Mouse (Mus musculus): ENCODE results near the gene Polr3h.
"Not testable (repeated sequence)": the region's sequence is repeated elsewhere in the genome, so short reads cannot be mapped to it uniquely, and the experiment has no call there.

Polr3h gene

DNA sequence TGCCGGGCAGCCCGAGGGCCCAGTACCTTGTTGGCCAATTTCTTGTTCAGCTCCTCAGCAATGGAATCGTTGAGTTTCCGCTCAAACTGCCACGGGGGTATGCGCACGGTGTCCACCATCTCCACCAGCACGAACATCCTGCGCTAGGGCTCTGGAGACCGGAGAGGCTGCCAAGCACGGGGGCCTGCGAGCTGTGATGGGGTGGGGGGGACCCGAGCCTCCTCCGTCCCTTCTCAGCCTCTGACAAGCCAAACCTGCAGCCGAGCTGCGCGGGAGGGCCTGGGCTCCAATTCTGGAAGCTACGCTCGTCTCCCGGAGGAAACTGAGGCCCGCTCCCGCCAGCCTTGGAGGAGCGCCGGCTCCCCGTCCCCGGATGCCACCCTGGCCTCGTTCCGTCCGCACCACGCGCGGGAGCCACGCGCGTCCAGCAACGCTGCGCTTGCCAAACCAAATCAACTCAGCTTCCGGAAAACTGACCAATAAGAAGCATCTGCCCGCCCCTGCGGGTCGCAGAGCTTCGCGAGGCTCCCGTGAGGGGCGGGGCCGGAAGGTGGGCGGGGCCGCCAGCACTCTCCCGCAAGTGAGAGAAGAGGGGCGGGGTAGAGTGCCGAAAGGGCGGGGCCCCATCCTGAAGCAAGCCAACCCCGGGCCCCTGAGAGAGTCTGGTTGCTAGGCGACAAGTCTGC lies at the start of gene Polr3h:
Gene Polr3h, minus strand, starts transcription at position 481 of the 686 bp plus-strand sequence.
- peak; percentile 92 to 96 for DNase-seq (ENCODE audit: low spot score in 2 of 2)

DNA sequence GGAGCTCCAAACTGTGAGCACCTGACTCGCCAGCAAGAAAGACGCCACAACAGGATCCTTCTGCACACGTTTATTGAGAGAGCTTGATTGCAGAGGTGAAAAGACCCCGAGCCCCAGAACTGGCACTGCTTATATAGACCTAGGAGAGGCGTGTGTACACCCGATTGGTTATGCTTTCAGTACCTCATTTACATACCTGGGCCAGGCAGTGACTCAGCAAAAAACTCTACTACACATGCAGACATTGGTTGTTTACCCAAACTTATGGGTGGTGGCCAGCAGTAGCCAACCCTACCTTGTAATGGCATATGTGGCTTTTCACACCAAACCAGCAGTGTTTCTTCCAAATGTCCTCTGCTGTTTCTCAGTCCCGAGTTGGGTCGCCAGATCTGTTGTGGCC lies 49.1 kb upstream of the Polr3h start:
- DNase-seq (ENCODE audit: low spot score in 2 of 2), result not testable (repeated sequence)

DNA sequence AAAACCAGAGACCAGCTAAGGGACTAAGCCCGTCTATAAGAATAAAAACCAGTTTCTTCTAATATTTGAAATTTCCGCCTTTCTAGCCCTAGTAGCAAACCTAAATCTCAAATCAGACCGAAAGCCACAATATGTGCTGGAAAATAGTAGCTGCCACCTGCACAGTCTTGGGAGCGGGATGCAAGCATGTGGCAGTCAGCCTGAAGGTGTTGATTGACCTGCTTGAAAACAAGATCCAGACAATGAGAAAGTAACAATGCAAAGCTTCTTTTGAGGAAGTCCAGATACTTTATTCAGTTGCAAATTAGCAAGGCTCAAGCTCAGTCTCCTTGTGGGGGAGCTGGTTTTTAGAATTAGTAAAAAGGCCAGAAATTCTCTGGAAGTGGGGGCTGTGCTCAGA lies 44.5 kb upstream of the Polr3h start:
- not testable (repeated sequence) for DNase-seq (ENCODE audit: low spot score in 2 of 2)

DNA sequence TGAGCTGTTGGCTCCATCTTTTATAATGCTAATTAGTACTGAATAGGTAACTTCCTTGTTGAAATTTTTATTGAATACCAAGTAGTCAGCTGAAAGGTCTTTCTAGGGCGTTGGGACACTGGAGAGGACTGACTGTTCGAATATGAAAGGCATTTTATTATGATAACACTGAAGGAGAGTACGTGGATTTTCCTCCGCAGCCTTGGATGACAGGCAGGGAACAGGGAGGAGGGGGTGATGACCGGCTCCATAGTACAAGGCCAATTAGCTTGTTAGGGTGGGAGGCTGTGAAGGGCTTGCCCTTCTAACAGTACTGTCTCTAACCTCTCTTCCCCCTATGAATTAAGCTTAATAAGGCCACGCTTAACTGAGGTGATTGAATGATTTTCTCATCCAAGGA lies 43.6 kb upstream of the Polr3h start:
- DNase-seq (ENCODE audit: low spot score in 2 of 2), result not testable (repeated sequence)

- DNase-seq (ENCODE audit: low spot score in 2 of 2), result no peak
These were observed 43.1 kb upstream of the Polr3h start for GRCm38 (mm10) chr15:81969173-81969572.

DNA sequence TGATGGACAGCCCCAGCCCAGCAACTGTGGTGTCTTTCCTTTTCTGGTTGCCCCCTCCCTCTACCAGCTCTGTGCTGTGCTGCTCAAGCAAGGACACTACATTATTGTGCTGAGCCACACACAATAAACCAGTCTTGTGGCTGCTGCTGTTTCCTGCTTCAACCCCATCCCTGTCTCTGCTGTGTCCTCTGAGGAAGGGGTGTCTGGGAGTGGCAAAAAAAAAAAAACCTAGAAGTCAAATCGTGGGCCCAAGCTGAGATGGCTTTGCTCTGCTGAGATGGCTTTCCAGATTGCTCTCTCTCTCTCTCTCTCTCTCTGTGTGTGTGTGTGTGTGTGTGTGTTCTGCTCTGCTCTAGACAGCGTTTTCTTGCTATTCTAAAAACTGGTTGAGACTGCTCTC lies 42.4 kb upstream of the Polr3h start:
- no peak for DNase-seq (ENCODE audit: low spot score in 2 of 2)

- DNase-seq (ENCODE audit: low spot score in 2 of 2), result no peak
These were observed 41.8 kb upstream of the Polr3h start for GRCm38 (mm10) chr15:81967821-81968220.

DNA sequence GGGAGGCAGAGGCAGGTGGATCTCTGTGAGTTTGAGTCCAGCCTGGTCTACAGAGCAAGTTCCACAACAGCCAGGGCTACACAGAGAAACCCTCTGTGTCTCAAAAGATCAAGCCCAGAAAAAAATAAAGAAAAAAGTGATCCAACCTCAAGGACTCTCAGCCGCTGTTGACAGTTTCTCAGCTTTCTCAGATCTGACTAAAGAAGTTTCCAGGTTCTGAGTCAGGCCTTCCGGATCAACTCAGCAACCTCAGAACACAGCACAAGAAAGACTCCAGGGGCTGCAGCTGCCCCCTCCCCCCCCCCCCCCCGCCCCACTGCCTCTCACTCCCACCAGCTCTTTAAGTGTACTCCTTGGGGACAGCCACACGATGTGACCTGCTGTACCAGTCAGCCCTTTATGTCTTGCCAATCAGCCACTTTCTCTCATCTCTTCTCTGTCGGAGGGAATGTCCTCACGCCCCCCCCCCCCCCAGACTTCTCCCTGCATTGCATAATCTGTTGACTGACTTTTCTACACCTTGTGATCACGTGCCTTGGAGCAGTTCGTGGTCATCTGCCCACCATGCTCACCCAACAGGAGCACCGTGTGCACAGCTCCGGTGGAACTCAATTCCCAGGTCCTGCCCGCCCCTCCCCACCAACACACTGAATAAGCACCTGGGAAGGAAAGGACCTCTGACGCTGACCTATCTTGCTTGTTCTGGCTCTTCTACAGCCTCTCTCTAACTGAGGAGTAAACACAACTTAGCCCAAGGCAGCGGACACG lies 40.2 kb upstream of the Polr3h start:
- DNase-seq (ENCODE audit: low spot score in 2 of 2), result no peak

DNA sequence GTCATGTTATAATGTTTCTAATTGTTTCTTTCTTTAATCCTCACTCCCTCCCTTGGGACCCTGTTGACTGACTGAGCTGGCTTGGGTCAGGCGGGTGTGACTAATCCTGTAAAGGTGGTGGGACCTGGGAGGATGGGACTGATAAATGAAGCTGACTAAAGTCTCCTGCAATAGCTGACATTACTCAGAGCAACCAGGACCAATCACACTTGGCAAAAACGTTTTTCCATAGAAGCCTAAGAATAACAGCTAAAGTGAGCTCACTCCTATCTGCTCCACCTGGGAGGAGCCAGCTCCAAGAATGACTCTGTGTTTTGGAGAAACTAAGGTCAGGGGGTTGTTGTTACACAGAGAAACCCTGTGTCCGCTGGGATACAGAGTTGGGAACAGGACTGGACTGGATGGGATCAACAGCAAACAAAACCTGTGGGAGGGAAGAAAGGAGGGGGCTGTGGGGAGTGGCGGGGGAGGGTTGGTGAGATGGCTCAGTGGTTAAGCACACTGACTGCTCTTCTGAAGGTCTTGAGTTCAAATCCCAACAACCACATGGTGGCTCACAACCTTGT lies 39.0 kb upstream of the Polr3h start:
- DNase-seq (ENCODE audit: low spot score in 2 of 2), result no peak

GRCm38 (mm10) chr15:81964262-81964661 lies 38.2 kb upstream of the Polr3h start:
- DNase-seq (ENCODE audit: low spot score in 2 of 2), result no peak

- DNase-seq (ENCODE audit: low spot score in 2 of 2), result no peak
These were observed 35.0 kb upstream of the Polr3h start for GRCm38 (mm10) chr15:81961078-81961451.

DNA sequence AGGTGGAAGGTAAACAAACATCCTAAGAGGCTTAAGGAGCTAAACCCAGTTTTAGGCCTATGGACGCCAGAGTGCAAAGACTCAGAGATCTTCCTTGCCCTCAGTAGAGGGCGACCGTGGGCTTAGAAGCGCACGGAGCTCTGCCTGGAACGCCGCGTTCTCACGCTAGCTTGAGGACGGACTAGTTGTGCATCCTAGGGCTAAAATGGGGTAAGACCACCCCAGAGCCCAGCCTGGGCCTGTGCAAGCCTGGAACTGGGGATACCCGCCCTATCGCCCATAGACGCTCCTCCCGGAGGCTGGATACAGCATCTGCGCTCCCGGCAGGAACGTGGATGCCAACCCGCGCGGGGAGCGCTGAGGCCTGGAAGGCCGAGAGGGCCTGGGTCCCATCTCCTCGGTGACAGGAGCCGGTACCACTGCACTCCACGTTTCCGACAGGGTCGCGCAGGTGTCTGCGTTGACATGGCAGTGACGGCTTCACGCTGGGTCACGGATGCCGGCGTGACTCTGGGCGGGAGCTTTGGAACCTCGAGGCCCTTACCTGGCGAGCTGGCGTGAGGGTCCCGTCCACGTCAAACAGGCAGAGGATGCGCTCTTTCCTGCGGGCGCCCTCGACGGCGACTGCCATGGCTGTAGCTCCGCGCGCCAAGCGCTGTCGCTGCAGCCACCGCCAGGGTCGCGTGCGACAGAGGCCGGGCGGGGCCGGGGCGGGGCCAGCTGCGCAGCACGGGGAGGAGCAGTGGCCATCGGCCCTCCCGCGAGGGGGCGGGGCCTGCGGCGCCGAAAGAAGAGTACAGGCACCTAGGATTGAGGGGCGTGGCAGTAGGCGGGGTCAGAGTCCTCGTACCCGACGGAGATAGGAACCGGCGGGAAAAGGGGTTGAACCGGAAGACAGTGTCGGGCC lies 34.4 kb upstream of the Polr3h start, which contains the start of gene Pmm1:
Gene Pmm1, minus strand, starts transcription at position 760 of the 907 bp plus-strand sequence.
- peak; percentile 97 to 98 for DNase-seq (ENCODE audit: low spot score in 2 of 2)

DNA sequence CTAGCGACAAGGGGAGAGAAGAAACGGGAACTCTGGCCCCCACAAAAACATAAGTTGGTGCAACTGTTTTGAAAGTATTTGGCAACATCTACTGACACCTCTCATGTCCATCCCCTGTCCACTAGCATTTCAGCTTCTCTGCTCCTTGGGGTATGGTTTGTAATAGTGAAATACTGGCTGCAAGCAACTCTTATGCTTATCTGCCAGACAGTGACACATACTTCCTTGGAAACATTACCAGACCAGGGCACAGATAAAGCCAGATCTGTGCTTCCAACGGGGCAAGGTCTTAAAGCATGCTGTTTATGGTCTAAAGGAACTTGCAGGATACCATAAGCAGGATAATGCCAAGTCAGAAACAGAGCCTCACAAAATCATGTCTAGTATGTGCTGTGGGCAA lies 32.9 kb upstream of the Polr3h start:
- DNase-seq (ENCODE audit: low spot score in 2 of 2), result no peak

GRCm38 (mm10) chr15:81957598-81957997 lies 31.6 kb upstream of the Polr3h start:
- DNase-seq (ENCODE audit: low spot score in 2 of 2), result no peak

- no peak for DNase-seq (ENCODE audit: low spot score in 2 of 2)
These were observed 30.4 kb upstream of the Polr3h start for GRCm38 (mm10) chr15:81956457-81956856.

DNA sequence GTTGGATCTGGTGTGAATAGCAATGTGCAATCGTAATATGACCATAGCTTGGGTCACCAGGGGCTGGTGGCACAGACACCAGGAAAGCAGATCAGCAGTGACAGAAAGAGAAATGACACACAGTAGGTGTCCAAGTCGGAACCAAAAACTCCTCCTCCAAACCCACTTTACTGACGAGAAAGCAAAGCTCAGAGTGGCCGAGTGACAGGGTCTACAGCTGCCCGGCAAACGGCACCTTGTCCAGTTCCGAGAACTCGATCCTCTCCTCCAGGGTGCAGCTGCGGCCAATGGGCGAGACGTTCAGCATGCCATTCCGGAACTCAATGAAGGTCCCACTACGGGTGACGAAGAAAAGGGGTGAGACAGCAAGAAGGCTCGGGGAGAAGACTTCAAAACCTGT lies 29.4 kb upstream of the Polr3h start:
- DNase-seq (ENCODE audit: low spot score in 2 of 2), result no peak

- no peak for DNase-seq (ENCODE audit: low spot score in 2 of 2)
These were observed 28.7 kb upstream of the Polr3h start for GRCm38 (mm10) chr15:81954716-81955115.

DNA sequence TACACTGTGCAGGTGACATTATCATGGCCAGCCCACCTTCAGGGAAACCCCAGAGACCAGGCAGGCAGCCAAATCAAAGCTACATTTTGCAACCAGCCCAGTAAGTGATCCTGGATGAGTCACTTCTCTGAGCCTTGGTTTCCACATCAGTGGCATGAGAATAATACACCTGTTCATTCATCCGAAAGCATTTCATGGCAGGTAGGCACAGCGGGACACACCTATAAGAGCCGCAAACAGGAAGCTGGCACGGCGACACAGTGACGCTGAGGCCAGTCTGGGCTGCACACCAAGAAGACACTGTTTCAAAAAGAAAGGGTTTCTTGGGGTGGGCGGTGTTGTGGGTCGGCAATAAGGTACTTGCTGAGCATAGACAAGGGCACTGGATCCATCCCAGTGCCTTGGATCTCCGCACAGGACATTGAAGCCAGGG lies 28.1 kb upstream of the Polr3h start:
- DNase-seq (ENCODE audit: low spot score in 2 of 2), result no peak

- no peak for DNase-seq (ENCODE audit: low spot score in 2 of 2)
These were observed 26.3 kb upstream of the Polr3h start for GRCm38 (mm10) chr15:81952310-81952709.

- DNase-seq (ENCODE audit: low spot score in 2 of 2), result no peak
These were observed 25.1 kb upstream of the Polr3h start for GRCm38 (mm10) chr15:81951159-81951558.

GRCm38 (mm10) chr15:81950716-81951115 lies 24.7 kb upstream of the Polr3h start:
- no peak for DNase-seq (ENCODE audit: low spot score in 2 of 2)
